Mouse (Mus musculus) hindbrain, postnatal 0 days (tissue): ENCODE measurements around the gene Slc36a4. TPM values are rescaled to one million over a fixed set of nuclear protein-coding genes. Genes with fewer than 3 reads are reported as not detected.

Experiments used
- ATAC-seq: fragments of 200-750 bp; cut with Nextera tagmentation; 2 replicates; pipeline ENCODE4 v1.8.0; 2017; ENCODE audit warnings: mild to moderate bottlenecking, moderate TSS enrichment, moderate library complexity
- DNase-seq: peaks from one replicate; pipeline ENCODE4 v3.0.0-alpha.2; 2015; ENCODE audit warnings: low spot score
- H3K27ac ChIP-seq: fragments of 300-500 bp; sonication (generic); 2 replicates; pipeline ENCODE4 v1.5.1; 2014; ENCODE audit warnings: mild to moderate bottlenecking
- H3K27me3 ChIP-seq: fragments of 300-500 bp; sonication (generic); 2 replicates; pipeline ENCODE4 v1.6.1; 2014; ENCODE audit warnings: low read length, mixed read lengths; ENCODE audit not compliant: insufficient read depth
- H3K36me3 ChIP-seq: fragments of 300-500 bp; sonication (generic); 2 replicates; pipeline ENCODE4 v1.6.1; 2014; ENCODE audit warnings: low read length, mixed read lengths; ENCODE audit not compliant: insufficient read depth
- H3K4me1 ChIP-seq: fragments of 300-500 bp; sonication (generic); 2 replicates; pipeline ENCODE4 v1.6.1; 2014; ENCODE audit warnings: antibody characterized with exemption, low read length, mixed read lengths; ENCODE audit not compliant: insufficient read depth
- H3K4me2 ChIP-seq: fragments of 300-500 bp; sonication (generic); 2 replicates; pipeline ENCODE4 v1.6.1; 2014; ENCODE audit warnings: low read depth, mild to moderate bottlenecking, low read length, moderate library complexity, mixed read lengths
- H3K4me3 ChIP-seq: fragments of 300-500 bp; sonication (generic); 2 replicates; pipeline ENCODE4 v1.5.1; 2014; ENCODE audit warnings: low read length
- H3K9ac ChIP-seq: fragments of 300-500 bp; sonication (generic); replicated peaks from 2 replicates; pipeline ENCODE4 v1.6.1; 2014; ENCODE audit warnings: mild to moderate bottlenecking, low read length, moderate library complexity, mixed read lengths
- H3K9me3 ChIP-seq: fragments of 300-500 bp; sonication (generic); 2 replicates; pipeline ENCODE4 v1.6.1; 2016; ENCODE audit warnings: low read length, mixed read lengths
- CTCF ChIP-seq: IDR thresholded peaks from 2 replicates; pipeline ENCODE4 v1.5.1; 2016; ENCODE audit warnings: antibody characterized with exemption, control low read depth, low read depth
- WGBS: fragments of 180-500 bp; shearing (Covaris S2); extraction: QIAGEN DNeasy Blood & Tissue Kit; methylation state at CpG from one replicate; pipeline ENCODE4 v1.1.7; 2014; 5-methylcytosine and 5-hydroxymethylcytosine counted together
- polyA plus RNA-seq: library from polyadenylated mRNA; unstranded; fragments of >200 nt; fragmentation: Nextera tagmentation; extraction: Ambion mirVana; gene quantifications from 2 replicates; pipeline ENCODE4 v1.2.1, GENCODE M21; 2015
- total RNA-seq: library from RNA; depleted of rRNA; stranded (reverse); fragments of >200 nt; gene quantifications from 2 replicates; pipeline ENCODE4 v1.2.3, GENCODE M21; 2014

Slc36a4 gene
- total and polyA plus RNA-seq, 2 experiments from 2014 or later: 26.7 to 43.6 TPM

GRCm38 (mm10) chr9:15766379-15766778, 56.8 kb downstream of the Slc36a4 start:
- ATAC-seq (no peak), DNase-seq (no peak)
- 45% methylated on average over 5 of the region's 5 CpGs for WGBS
- TF ChIP-seq CTCF: no peak
- Histone ChIP-seq H3K27ac (no peak overlapping the region), H3K9me3 (no peaks in the 10 kb centered on the region), H3K4me1 (no peaks in the 10 kb centered on the region), H3K4me2 (no peak overlapping the region), H3K4me3 (no peak overlapping the region), H3K27me3 (no peaks in the 10 kb centered on the region), H3K9ac (no peak overlapping the region), H3K36me3 (no peaks in the 10 kb centered on the region)

DNA sequence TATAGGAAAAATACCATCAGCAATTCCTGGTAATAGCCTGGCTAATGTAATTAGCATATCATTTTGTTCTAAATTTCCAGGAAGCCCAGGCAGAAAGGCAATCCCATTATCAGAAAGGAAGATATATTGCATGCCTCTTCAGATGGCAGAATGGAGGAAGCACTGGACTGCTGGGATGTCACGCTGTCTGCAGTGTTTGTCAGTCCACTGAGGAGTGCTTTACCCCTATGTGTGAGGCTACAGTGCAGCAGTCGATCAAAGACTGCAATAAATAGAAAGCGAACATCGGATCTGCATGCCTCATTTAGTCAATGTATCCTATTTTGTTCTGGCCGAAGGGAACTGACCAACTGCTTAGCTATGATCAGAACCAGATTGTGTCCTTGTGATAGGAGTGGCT, 57.3 kb downstream of the Slc36a4 start:
- Histone ChIP-seq H3K4me2 (no peak overlapping the region), H3K36me3 (no peaks in the 10 kb centered on the region), H3K4me3 (no peak overlapping the region), H3K27ac (no peak overlapping the region), H3K27me3 (no peaks in the 10 kb centered on the region), H3K9ac (no peak overlapping the region), H3K4me1 (no peaks in the 10 kb centered on the region), H3K9me3 (no peaks in the 10 kb centered on the region)
- no peak for TF ChIP-seq CTCF
- 43% methylated on average over 5 of the region's 5 CpGs for WGBS
- ATAC-seq (no peak), DNase-seq (no peak)

DNA sequence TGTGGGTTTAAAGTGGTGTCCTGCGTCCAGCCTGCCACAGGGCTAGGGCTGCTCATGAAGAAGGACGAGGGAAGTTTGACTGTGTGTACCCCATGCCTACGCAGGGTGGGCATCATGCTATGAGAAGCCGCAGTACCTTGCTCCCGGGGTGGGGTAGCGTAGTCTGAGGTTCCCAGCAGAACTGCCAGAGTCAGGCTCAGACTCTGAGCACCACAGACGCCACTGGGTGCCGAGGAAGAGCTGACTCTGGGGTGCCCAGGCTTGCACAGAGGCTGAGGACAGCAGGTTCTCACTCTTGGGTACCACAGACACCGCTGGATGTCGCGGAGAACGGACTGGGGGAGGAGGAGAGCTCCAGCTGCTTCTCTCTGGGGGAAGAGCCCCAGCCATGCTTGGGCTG, 63.2 kb downstream of the Slc36a4 start:
- Histone ChIP-seq H3K27me3 (no peaks in the 10 kb centered on the region), H3K9ac (no peak overlapping the region), H3K4me1 (no peaks in the 10 kb centered on the region), H3K9me3 (no peaks in the 10 kb centered on the region), H3K27ac (no peak overlapping the region), H3K4me3 (no peak overlapping the region), H3K4me2 (no peak overlapping the region), H3K36me3 (no peaks in the 10 kb centered on the region)
- 88% methylated on average over 12 of the region's 12 CpGs for WGBS
- DNase-seq (no peak), ATAC-seq (no peak; the same call in none of the 2 replicates)
- TF ChIP-seq CTCF: no peak

DNA sequence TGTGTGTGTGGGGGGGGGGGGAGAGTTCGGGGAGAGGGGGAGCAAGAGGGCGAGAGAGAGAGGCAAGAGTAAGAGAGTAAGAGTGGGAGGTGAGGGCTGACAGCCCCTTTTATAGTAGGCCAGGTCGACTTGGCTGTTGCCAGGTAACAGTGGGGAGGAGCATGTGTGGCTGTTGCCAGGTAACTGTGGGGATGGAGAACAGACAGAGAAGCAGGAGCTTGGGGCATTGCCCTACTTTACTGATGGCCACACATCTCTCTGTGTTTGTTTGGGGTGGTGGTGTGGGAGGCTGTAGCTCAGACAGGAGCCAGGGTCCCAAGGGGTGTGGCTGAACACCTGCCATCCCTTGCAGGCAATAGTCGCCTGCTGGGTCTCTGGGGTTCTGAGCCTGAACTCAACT, 63.9 kb downstream of the Slc36a4 start:
- 38% methylated on average over 2 of the region's 4 CpGs for WGBS
- Histone ChIP-seq H3K27ac (no peak overlapping the region), H3K4me2 (no peak overlapping the region), H3K36me3 (no peaks in the 10 kb centered on the region), H3K9me3 (no peaks in the 10 kb centered on the region), H3K27me3 (no peaks in the 10 kb centered on the region), H3K4me3 (no peak overlapping the region), H3K4me1 (no peaks in the 10 kb centered on the region), H3K9ac (no peak overlapping the region)
- ATAC-seq (peak; percentile 76), DNase-seq (peak; percentile 23)
- no peak for TF ChIP-seq CTCF

GRCm38 (mm10) chr9:15774911-15775310, 65.4 kb downstream of the Slc36a4 start:
- Histone ChIP-seq H3K4me2 (no peak overlapping the region), H3K27ac (no peak overlapping the region), H3K27me3 (no peaks in the 10 kb centered on the region), H3K4me3 (no peak overlapping the region), H3K9me3 (no peaks in the 10 kb centered on the region), H3K9ac (no peak overlapping the region), H3K4me1 (no peaks in the 10 kb centered on the region), H3K36me3 (no peaks in the 10 kb centered on the region)
- no peak for TF ChIP-seq CTCF
- no peak for DNase-seq
- no peak; the same call in 1 of the 2 replicates for ATAC-seq
- WGBS: 65% methylated on average over 1 of the region's 1 CpGs

DNA sequence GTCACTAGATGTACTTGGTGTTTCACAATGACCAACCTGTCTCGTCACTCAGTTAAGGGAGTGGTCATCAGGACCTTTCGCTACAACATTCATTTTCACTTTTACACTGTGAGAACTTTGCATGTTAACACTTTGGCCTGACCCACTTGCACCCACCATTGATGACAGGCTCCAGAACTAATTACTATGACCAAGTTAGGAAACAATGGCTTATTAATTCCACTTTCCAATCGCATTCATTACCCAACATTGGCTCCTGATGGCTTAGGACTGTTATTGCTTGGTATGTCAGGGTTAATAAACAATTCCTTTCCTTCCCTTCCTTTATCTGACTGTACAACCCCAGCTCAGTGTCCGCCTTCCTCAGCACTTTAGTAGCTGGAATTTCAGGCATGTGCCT, 72.4 kb downstream of the Slc36a4 start:
- H3K9me3 ChIP-seq: no peaks in the 10 kb centered on the region
- no peaks in the 10 kb centered on the region for H3K27me3 ChIP-seq
- no peak for ATAC-seq
- DNase-seq: no peak
- H3K4me3 ChIP-seq: no peak overlapping the region
- no peaks in the 10 kb centered on the region for H3K36me3 ChIP-seq
- H3K9ac ChIP-seq: no peak overlapping the region
- H3K27ac ChIP-seq: no peak overlapping the region
- H3K4me2 ChIP-seq: no peak overlapping the region
- no peak for TF ChIP-seq CTCF
- 57% methylated on average over 4 of the region's 4 CpGs for WGBS
- H3K4me1 ChIP-seq: no peaks in the 10 kb centered on the region

GRCm38 (mm10) chr9:15786192-15786591, 76.7 kb downstream of the Slc36a4 start:
- Histone ChIP-seq H3K4me2 (no peak overlapping the region), H3K4me3 (no peak overlapping the region), H3K9ac (no peak overlapping the region), H3K4me1 (no peaks in the 10 kb centered on the region), H3K36me3 (no peaks in the 10 kb centered on the region), H3K27me3 (no peaks in the 10 kb centered on the region), H3K9me3 (no peaks in the 10 kb centered on the region), H3K27ac (no peak overlapping the region)
- TF ChIP-seq CTCF: no peak
- WGBS: 79% methylated on average over 3 of the region's 3 CpGs
- ATAC-seq: no peak
- no peak for DNase-seq
